Mouse (Mus musculus): ENCODE results near the gene Gm20388. TPM values are rescaled to one million over a fixed set of nuclear protein-coding genes. Genes with fewer than 3 reads are reported as not detected.
A peak's percentile ranks its signal among the peaks of the same experiment; 100 is the strongest.

Gene Gm20388
- polyA plus RNA-seq, 1 experiment: 10.6 TPM

DNA sequence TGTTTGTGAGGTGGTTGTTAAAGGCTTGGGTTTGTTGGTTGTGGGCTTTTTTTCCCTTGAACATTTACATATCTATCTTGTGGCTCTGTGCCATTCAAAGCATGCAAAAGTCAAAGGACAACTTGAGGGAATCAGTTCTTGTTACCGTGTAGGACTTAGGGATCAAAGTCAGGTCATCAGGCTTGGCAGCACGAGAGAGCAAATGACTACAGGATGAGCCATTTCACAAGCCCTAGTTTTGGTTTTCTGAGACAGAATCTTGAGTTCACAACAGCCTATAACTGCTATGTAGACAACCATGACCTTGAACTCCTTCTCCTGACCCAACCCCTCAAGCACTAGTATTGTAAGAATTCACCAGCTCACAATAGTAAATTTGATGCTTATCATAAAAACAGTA, 3127.7 kb downstream of the Gm20388 start:
- TF ChIP-seq POLR2A (IDR thresholded peaks at IDR 0.05; ENCODE audit: borderline replicate concordance, control insufficient read depth, low read depth, low read length) (no peak), CTCF (IDR thresholded peaks at IDR 0.05; ENCODE audit: control insufficient read depth, insufficient read depth, low read length) (no peak)
- no peak overlapping the region for H3K27ac ChIP-seq (ENCODE audit: control insufficient read depth, insufficient read depth, low read depth, low read length, poor library complexity)

GRCm38 (mm10) chr8:123039376-123040109, 3128.9 kb downstream of the Gm20388 start:
- no peak for TF ChIP-seq CTCF (IDR thresholded peaks at IDR 0.05; ENCODE audit: control insufficient read depth, insufficient read depth, low read length)
- TF ChIP-seq POLR2A (IDR thresholded peaks at IDR 0.05; ENCODE audit: borderline replicate concordance, control insufficient read depth, low read depth, low read length): no peak
- Histone ChIP-seq H3K4me1 (ENCODE audit: control insufficient read depth, insufficient read depth, low read length) (peaks cover 13% of the 10 kb centered on the region), H3K27ac (ENCODE audit: control insufficient read depth, insufficient read depth, low read depth, low read length, poor library complexity) (no peak overlapping the region), H3K4me3 (replicated peaks; ENCODE audit: control insufficient read depth, low read depth, low read length) (no peak overlapping the region)
- WGBS: 77% methylated on average over 11 of the region's 11 CpGs

More for the DNA sequence above, 3127.7 kb downstream of the Gm20388 start:
- WGBS: 28% methylated on average over 2 of the region's 2 CpGs
- H3K4me1 ChIP-seq (ENCODE audit: control insufficient read depth, insufficient read depth, low read length): peaks cover 13% of the 10 kb centered on the region
- no peak overlapping the region for H3K4me3 ChIP-seq (replicated peaks; ENCODE audit: control insufficient read depth, low read depth, low read length)

GRCm38 (mm10) chr8:123040110-123040650, 3129.5 kb downstream of the Gm20388 start:
- H3K27ac ChIP-seq (ENCODE audit: control insufficient read depth, insufficient read depth, low read depth, low read length, poor library complexity): no peak overlapping the region

DNA sequence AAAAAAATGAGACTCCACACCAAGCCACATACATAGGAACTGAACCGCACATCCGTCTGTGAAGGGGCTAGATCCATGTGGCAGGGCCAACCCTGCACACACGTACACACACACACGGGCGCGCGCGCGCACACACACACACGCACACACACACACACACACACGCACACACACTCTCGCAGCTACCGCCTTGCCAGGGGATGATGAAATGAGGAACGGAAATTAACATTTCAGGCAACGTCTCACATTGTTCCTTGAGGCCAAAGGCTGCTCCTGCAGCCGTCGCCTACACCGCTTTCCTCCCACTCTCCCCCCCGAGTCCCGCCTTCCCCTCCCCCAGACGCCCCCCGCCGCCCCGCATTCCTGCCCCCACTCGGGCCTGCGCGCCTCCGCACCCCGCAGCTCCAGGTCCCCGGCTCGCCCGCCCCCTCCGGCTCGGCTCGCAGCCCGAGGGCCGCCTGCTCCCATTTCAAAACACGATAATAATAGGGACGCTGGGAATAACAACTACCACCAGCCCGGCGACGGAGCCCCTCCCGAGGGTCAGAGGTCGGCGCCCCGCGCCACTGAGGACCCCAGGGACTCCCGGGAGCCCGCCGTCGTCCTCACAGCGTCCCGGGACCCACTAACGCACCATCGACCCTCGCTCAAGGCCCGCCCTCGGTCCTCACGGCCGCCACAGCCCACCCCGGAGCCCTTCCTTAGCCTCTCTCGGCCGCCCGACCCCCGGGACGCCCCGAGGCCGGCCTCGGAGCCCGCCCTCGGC, 3130.6 kb downstream of the Gm20388 start:
- peak; percentile 30; the same call in 1 of the 2 replicates for TF ChIP-seq CTCF (IDR thresholded peaks at IDR 0.05; ENCODE audit: control insufficient read depth, insufficient read depth, low read length)
- peak; percentile 64 for TF ChIP-seq POLR2A (IDR thresholded peaks at IDR 0.05; ENCODE audit: borderline replicate concordance, control insufficient read depth, low read depth, low read length)
- Histone ChIP-seq H3K4me3 (replicated peaks; ENCODE audit: control insufficient read depth, low read depth, low read length) (peak overlapping the region; percentile 92), H3K27ac (ENCODE audit: control insufficient read depth, insufficient read depth, low read depth, low read length, poor library complexity) (peak overlapping the region; percentile 98), H3K4me1 (ENCODE audit: control insufficient read depth, insufficient read depth, low read length) (peaks cover 11% of the 10 kb centered on the region)
- under 1% methylated on average over 71 of the region's 71 CpGs for WGBS

More at GRCm38 (mm10) chr8:123040110-123040650, 3129.5 kb downstream of the Gm20388 start:
- peak overlapping the region; percentile 26 for H3K4me3 ChIP-seq (replicated peaks; ENCODE audit: control insufficient read depth, low read depth, low read length)
- 7% methylated on average over 4 of the region's 4 CpGs for WGBS
- peaks cover 13% of the 10 kb centered on the region for H3K4me1 ChIP-seq (ENCODE audit: control insufficient read depth, insufficient read depth, low read length)
- no peak for TF ChIP-seq CTCF (IDR thresholded peaks at IDR 0.05; ENCODE audit: control insufficient read depth, insufficient read depth, low read length)
- no peak for TF ChIP-seq POLR2A (IDR thresholded peaks at IDR 0.05; ENCODE audit: borderline replicate concordance, control insufficient read depth, low read depth, low read length)

- under 1% methylated on average over 60 of the region's 60 CpGs for WGBS
- peak overlapping the region; percentile 98 for H3K27ac ChIP-seq (ENCODE audit: control insufficient read depth, insufficient read depth, low read depth, low read length, poor library complexity)
- no peak for TF ChIP-seq CTCF (IDR thresholded peaks at IDR 0.05; ENCODE audit: control insufficient read depth, insufficient read depth, low read length)
- no peak for TF ChIP-seq POLR2A (IDR thresholded peaks at IDR 0.05; ENCODE audit: borderline replicate concordance, control insufficient read depth, low read depth, low read length)
- peak overlapping the region; percentile 78 for H3K4me3 ChIP-seq (replicated peaks; ENCODE audit: control insufficient read depth, low read depth, low read length)
- H3K4me1 ChIP-seq (ENCODE audit: control insufficient read depth, insufficient read depth, low read length): peaks cover 11% of the 10 kb centered on the region
Observed at GRCm38 (mm10) chr8:123041774-123042105, 3131.1 kb downstream of the Gm20388 start.

DNA sequence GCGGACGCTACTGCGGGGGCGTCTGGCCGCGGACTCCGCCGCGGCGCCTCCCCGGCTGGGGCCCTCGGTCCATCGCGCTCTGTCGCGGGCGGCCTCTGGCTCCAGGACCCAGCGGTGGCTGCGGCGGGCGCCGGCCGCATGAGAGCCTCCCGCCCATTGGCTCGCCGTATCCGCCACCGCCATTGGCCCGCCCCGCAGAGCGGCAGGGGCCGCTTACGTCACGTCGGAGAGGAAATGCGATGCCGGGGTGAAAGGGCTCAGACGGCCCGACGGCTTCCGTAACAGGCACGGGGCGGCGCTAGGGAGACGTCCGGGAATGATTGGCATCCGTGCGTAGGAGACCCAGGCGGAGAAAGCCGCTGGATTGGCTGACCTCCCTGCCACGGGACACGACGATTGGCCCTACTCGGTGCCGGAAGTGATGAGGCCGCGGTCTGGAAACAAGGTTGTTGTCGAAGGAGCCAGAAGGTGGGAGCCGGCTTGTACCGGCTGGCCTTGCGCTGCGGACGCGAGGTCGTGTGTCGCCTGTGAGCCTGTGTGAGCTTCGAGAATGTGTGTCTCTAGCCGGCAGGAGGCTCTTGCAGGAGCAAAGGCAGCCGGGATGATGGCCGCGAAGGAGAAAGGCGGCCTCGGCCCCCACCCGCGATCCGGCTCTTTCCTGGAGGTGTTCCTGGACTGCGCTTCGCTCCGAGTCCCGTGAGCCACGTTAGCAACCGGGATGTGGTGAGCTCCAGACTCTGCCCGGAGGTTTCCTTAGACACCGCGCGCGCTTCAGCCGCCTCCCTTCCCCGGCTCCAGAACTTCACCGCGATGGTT, 3131.7 kb downstream of the Gm20388 start, which contains the start of gene Ankrd11:
TSS of gene Ankrd11 (minus strand) at position 120 of the 816 bp plus-strand sequence.
- TF ChIP-seq POLR2A (IDR thresholded peaks at IDR 0.05; ENCODE audit: borderline replicate concordance, control insufficient read depth, low read depth, low read length) (peak; percentile 100), CTCF (IDR thresholded peaks at IDR 0.05; ENCODE audit: control insufficient read depth, insufficient read depth, low read length) (0 out of 2 replicates have a peak, but pooled peaks have one; percentile 20)
- peaks cover 6% of the 10 kb centered on the region for H3K4me1 ChIP-seq (ENCODE audit: control insufficient read depth, insufficient read depth, low read length)

GRCm38 (mm10) chr8:123042974-123043625, 3132.5 kb downstream of the Gm20388 start:
- WGBS: 5% methylated on average over 22 of the region's 22 CpGs
- TF ChIP-seq POLR2A (IDR thresholded peaks at IDR 0.05; ENCODE audit: borderline replicate concordance, control insufficient read depth, low read depth, low read length) (no peak), CTCF (IDR thresholded peaks at IDR 0.05; ENCODE audit: control insufficient read depth, insufficient read depth, low read length) (no peak)

More for the DNA sequence above, 3131.7 kb downstream of the Gm20388 start, which contains the start of gene Ankrd11:
- under 1% methylated on average over 89 of the region's 91 CpGs for WGBS
- Histone ChIP-seq H3K27ac (ENCODE audit: control insufficient read depth, insufficient read depth, low read depth, low read length, poor library complexity) (peak within 1 kb of the TSS; percentile 100), H3K4me3 (replicated peaks; ENCODE audit: control insufficient read depth, low read depth, low read length) (peak within 1 kb of the TSS; percentile 94)

More at GRCm38 (mm10) chr8:123042974-123043625, 3132.5 kb downstream of the Gm20388 start:
- Histone ChIP-seq H3K4me1 (ENCODE audit: control insufficient read depth, insufficient read depth, low read length) (peaks cover 4% of the 10 kb centered on the region; the same call in 1 of the 2 replicates), H3K27ac (ENCODE audit: control insufficient read depth, insufficient read depth, low read depth, low read length, poor library complexity) (peak overlapping the region; percentile 100), H3K4me3 (replicated peaks; ENCODE audit: control insufficient read depth, low read depth, low read length) (peak overlapping the region; percentile 94)

Data from bone marrow, adult 2 months (tissue).